In genomic region chr2:85238068-85238667, GRCm38 (mm10) we compare ENCODE assay signal across 17 mouse cellular contexts. TPM values are rescaled to one million over a fixed set of nuclear protein-coding genes. Genes with fewer than 3 reads are reported as not detected.
A peak's percentile ranks its signal among the peaks of the same experiment; 100 is the strongest.
DNase-seq lines count a peak whose midpoint lies in the region; ATAC-seq and TF ChIP-seq lines count a peak whose summit lies in the region.
"Had no signal": no experiment of that assay in that cellular context is flagged by ENCODE, and none has a peak within 500 bp of the region (broad histone marks: within the 10 kb centered on the region; RNA-seq: fewer than 3 reads in every experiment).

No protein-coding gene starts in this region.

- no peak for TF ChIP-seq POLR2A in heart, adult 2 months (IDR thresholded peaks at IDR 0.05; ENCODE audit: insufficient read depth, low read depth, low read length)

- no peak for TF ChIP-seq CTCF in heart, adult 2 months (IDR thresholded peaks at IDR 0.05)

- 0 out of 2 replicates have a peak, but pooled peaks have one; percentile 35 for ATAC-seq in forebrain, embryonic 15.5 days (replicated peaks)
- no peak for ATAC-seq in forebrain, embryonic 11.5 days (replicated peaks; ENCODE audit: low FRiP score)

- H3K4me3 ChIP-seq in forebrain, embryonic 15.5 days: no peak overlapping the region
- H3K4me3 ChIP-seq in forebrain, embryonic 11.5 days (ENCODE audit: low read depth, low read length): no peak overlapping the region
- no peak overlapping the region for H3K4me3 ChIP-seq in heart, adult 2 months
- H3K4me3 ChIP-seq: embryonic facial prominence, embryonic 15.5 days; layer of hippocampus, adult 2 months; liver, embryonic 13.5 days; megakaryocyte, embryonic 14.5 days; stomach, embryonic 15.5 days had no signal

- no peaks in the 10 kb centered on the region for H3K4me1 ChIP-seq in forebrain, embryonic 15.5 days
- H3K4me1 ChIP-seq in forebrain, embryonic 11.5 days (replicated peaks; ENCODE audit: control insufficient read depth, insufficient read depth, low read length): no peaks in the 10 kb centered on the region
- H3K4me1 ChIP-seq in heart, adult 2 months (ENCODE audit: control insufficient read depth, insufficient read depth, low read length): peaks cover 8% of the 10 kb centered on the region
- H3K4me1 ChIP-seq: embryonic facial prominence, embryonic 15.5 days; liver, embryonic 13.5 days; megakaryocyte, embryonic 14.5 days; stomach, embryonic 15.5 days had no signal

- no peak overlapping the region for H3K9ac ChIP-seq in forebrain, embryonic 15.5 days (replicated peaks)
- no peak overlapping the region for H3K9ac ChIP-seq in forebrain, embryonic 11.5 days (ENCODE audit: low read length)
- H3K9ac ChIP-seq in heart, adult 2 months (ENCODE audit: low read depth, low read length): no peak overlapping the region
- H3K9ac ChIP-seq: embryonic facial prominence, embryonic 15.5 days; liver, embryonic 13.5 days; stomach, embryonic 15.5 days had no signal

- no peaks in the 10 kb centered on the region for H3K9me3 ChIP-seq in forebrain, embryonic 15.5 days
- H3K9me3 ChIP-seq in forebrain, embryonic 11.5 days (ENCODE audit: control insufficient read depth, low read length): no peaks in the 10 kb centered on the region
- H3K9me3 ChIP-seq: embryonic facial prominence, embryonic 15.5 days; liver, embryonic 13.5 days; megakaryocyte, embryonic 14.5 days; stomach, embryonic 15.5 days had no signal

- no peak for DNase-seq in forebrain, embryonic 11.5 days (ENCODE audit: low spot score)
- DNase-seq in kidney, postnatal 10 days: peak; percentile 20
- no peak for DNase-seq in kidney, adult 11 months
- peak; percentile 60 to 73 for DNase-seq in heart, adult 2 months
- peak; percentile 68 to 70 for DNase-seq in heart, postnatal 10 days
- no peak for DNase-seq in spleen, postnatal 4 days (ENCODE audit: low spot score in 2 of 2)
- no peak for DNase-seq in gastrocnemius, postnatal 36 days
- DNase-seq: adrenal gland, postnatal 10 days; cerebellum, postnatal 36 days; liver, embryonic 13.5 days; right cerebral cortex, postnatal 4 days; thymus, postnatal 25 days had no signal

- peak; percentile 37; the same call in 1 of the 2 replicates for TF ChIP-seq EP300 in heart, adult 2 months (IDR thresholded peaks at IDR 0.05; ENCODE audit: insufficient read depth, low read depth, low read length)

- intact Hi-C loops in heart, adult 2 months (cut with DNase I): loop anchor here (2.0 kb wide), 1 partner anchor 59 kb away; no protein-coding TSS in a partner anchor
- intact Hi-C loops in heart, postnatal 10 days (cut with DNase I): no loop called here
- intact Hi-C loops in gastrocnemius, postnatal 36 days (cut with DNase I): no loop called here

- H3K4me2 ChIP-seq in forebrain, embryonic 15.5 days (replicated peaks): no peak overlapping the region
- H3K4me2 ChIP-seq in forebrain, embryonic 11.5 days (ENCODE audit: low read depth, low read length, severe bottlenecking): no peak overlapping the region
- H3K4me2 ChIP-seq: embryonic facial prominence, embryonic 15.5 days; liver, embryonic 13.5 days; stomach, embryonic 15.5 days had no signal

- H3K27ac ChIP-seq in forebrain, embryonic 15.5 days (replicated peaks): no peak overlapping the region
- no peak overlapping the region for H3K27ac ChIP-seq in forebrain, embryonic 11.5 days (ENCODE audit: low read depth, low read length)
- peak overlapping the region; percentile 75 for H3K27ac ChIP-seq in heart, adult 2 months
- H3K27ac ChIP-seq: embryonic facial prominence, embryonic 15.5 days; layer of hippocampus, adult 2 months; liver, embryonic 13.5 days; stomach, embryonic 15.5 days had no signal

- no peaks in the 10 kb centered on the region for H3K36me3 ChIP-seq in forebrain, embryonic 15.5 days
- H3K36me3 ChIP-seq in forebrain, embryonic 11.5 days (ENCODE audit: control insufficient read depth, insufficient read depth, low read length): no peaks in the 10 kb centered on the region
- H3K36me3 ChIP-seq in heart, adult 2 months (ENCODE audit: control insufficient read depth, insufficient read depth, low read length): peaks cover 4% of the 10 kb centered on the region
- H3K36me3 ChIP-seq: embryonic facial prominence, embryonic 15.5 days; liver, embryonic 13.5 days; stomach, embryonic 15.5 days had no signal

- no peaks in the 10 kb centered on the region for H3K27me3 ChIP-seq in forebrain, embryonic 15.5 days
- H3K27me3 ChIP-seq in forebrain, embryonic 11.5 days (ENCODE audit: control insufficient read depth, insufficient read depth, low read length): no peaks in the 10 kb centered on the region
- H3K27me3 ChIP-seq in heart, adult 2 months (ENCODE audit: control insufficient read depth, insufficient read depth, low read length): no peaks in the 10 kb centered on the region
- H3K27me3 ChIP-seq: embryonic facial prominence, embryonic 15.5 days; liver, embryonic 13.5 days; megakaryocyte, embryonic 14.5 days; stomach, embryonic 15.5 days had no signal

- no peaks in the 10 kb centered on the region for H3K79me2 ChIP-seq in heart, adult 2 months (replicated peaks; ENCODE audit: control insufficient read depth, insufficient read depth, low read length)

- 68% methylated on average over 4 of the region's 4 CpGs for WGBS in forebrain, embryonic 15.5 days
- WGBS in forebrain, embryonic 11.5 days: 63% methylated on average over 4 of the region's 4 CpGs
- WGBS in heart, adult 2 months: 13% methylated on average over 4 of the region's 4 CpGs

RNA-seq across cellular contexts. Expression of gene Lrrc55, which starts 41.2 kb away (rescaled TPM):
- 10.5 and 10.9 TPM in 2 replicates for polyA plus RNA-seq in forebrain, embryonic 15.5 days (2015; fragmentation: Nextera tagmentation; extraction: Ambion mirVana)
- polyA plus RNA-seq in forebrain, embryonic 11.5 days (2014; fragmentation: Nextera tagmentation; extraction: Ambion mirVana): 0.81 and 0.87 TPM in 2 replicates
- 1 to 10 TPM in 1 of 2 experiments, under 1 TPM in 1; 0.81 to 1.6 TPM for total RNA-seq in heart, adult 2 months (2021)
- 1.3 and 3.1 TPM in 2 replicates for polyA plus RNA-seq in heart, adult 2 months (2012; rRNA removed)
- total RNA-seq in heart, postnatal 10 days (2021): 1 to 10 TPM; 3.5 to 6.3 TPM
- 1 to 10 TPM in 1 of 2 experiments, under 1 TPM in 1; 0.76 to 1.5 TPM for total RNA-seq in gastrocnemius, postnatal 36 days (2021)

Comparison
In these comparisons a context has a peak if more than half of its experiments do, and no peak if none do; other contexts are left out.
1. DNase-seq: peak in kidney, postnatal 10 days (single experiment), heart, adult 2 months (2 of 2) and heart, postnatal 10 days (2 of 2); none in forebrain, embryonic 11.5 days (single experiment), kidney, adult 11 months (single experiment), spleen, postnatal 4 days (0 of 2) and gastrocnemius, postnatal 36 days (0 of 2).